Mouse (Mus musculus) left cerebral cortex, adult 11 months (tissue): Measurements from ENCODE around the gene 1700067K01Rik.

Experiments used
- DNase-seq: peaks from one replicate; pipeline ENCODE4 v3.0.0; 2022; ENCODE audit warnings: low spot score

1700067K01Rik gene

DNA sequence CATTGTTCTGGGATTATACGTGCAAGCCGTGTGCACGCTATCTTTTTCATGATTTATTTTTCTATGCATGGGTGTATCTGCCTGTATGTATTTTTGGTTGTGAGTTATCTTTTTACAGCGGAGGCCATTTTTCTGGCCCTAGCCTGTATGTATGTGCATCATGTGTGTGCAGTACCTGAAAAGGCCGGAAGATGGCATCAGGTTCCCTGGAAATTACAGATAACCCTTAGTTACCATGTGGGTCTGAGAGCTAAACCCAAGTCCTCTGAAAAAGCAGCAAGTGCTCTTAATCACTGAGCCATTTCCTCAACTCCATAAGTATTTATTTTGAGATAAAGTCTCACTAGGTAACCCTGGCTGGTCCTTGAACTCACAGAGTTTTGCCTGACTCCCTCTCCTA lies 51.9 kb downstream of the 1700067K01Rik start:
- no peak for DNase-seq
